Mouse (Mus musculus) MEL (cell line): ENCODE measurements around the gene Slc6a21. TPM values are rescaled to one million over a fixed set of nuclear protein-coding genes. Genes with fewer than 3 reads are reported as not detected.

ENCODE experiments used
- DNase-seq: peaks from one replicate; pipeline ENCODE4 v3.0.0; 2011; ENCODE audit warnings: low read depth, low spot score
- H3K27ac ChIP-seq: 2 replicates; pipeline ENCODE4 v1.5.1; 2012; ENCODE audit warnings: low read depth, mild to moderate bottlenecking, control low read depth, low read length, moderate library complexity; ENCODE audit not compliant: control insufficient read depth
- H3K27me3 ChIP-seq, 2 experiments: fragments of 150-350 bp in 1 of 2; sonication (generic) in 1 of 2; 2 replicates each; pipeline ENCODE4 v1.6.1; 2012; ENCODE audit warnings: low read length in 2 of 2, mild to moderate bottlenecking in 2 of 2, improper control_type of control experiment in 1 of 2, moderate library complexity in 1 of 2; ENCODE audit not compliant: insufficient read depth in 2 of 2, control insufficient read depth in 1 of 2
- H3K36me3 ChIP-seq, 2 experiments: 2 replicates each; pipeline ENCODE4 v1.6.1; 2012 to 2014; ENCODE audit warnings: low read length in 2 of 2, improper control_type of control experiment in 1 of 2, inconsistent platforms in 1 of 2, mild to moderate bottlenecking in 1 of 2; ENCODE audit not compliant: insufficient read depth in 2 of 2, control insufficient read depth in 1 of 2
- H3K4me1 ChIP-seq, 2 experiments: fragments of 150-350 bp in 1 of 2; sonication (generic) in 1 of 2; 2 replicates each; pipeline ENCODE4 v1.6.1; 2012; ENCODE audit warnings: low read length in 2 of 2, improper control_type of control experiment in 1 of 2, mild to moderate bottlenecking in 1 of 2; ENCODE audit not compliant: insufficient read depth in 2 of 2, control insufficient read depth in 1 of 2
- H3K4me3 ChIP-seq, 2 experiments: fragments of 150-350 bp in 1 of 2; sonication (generic) in 1 of 2; 2 replicates each; pipeline ENCODE4 v1.5.1; 2012; ENCODE audit warnings: low read depth in 2 of 2, low read length in 2 of 2, mild to moderate bottlenecking in 2 of 2, moderate library complexity in 2 of 2, control low read depth in 1 of 2, improper control_type of control experiment in 1 of 2; ENCODE audit not compliant: control insufficient read depth in 1 of 2, insufficient read depth in 1 of 2
- H3K79me2 ChIP-seq: 2 replicates; pipeline ENCODE4 v1.6.1; 2012; ENCODE audit warnings: mild to moderate bottlenecking, low read length, moderate library complexity; ENCODE audit not compliant: control insufficient read depth, poor library complexity, insufficient read depth
- H3K9ac ChIP-seq: 2 replicates; pipeline ENCODE4 v1.6.1; 2012; ENCODE audit warnings: low read depth, mild to moderate bottlenecking, control low read depth, low read length, moderate library complexity; ENCODE audit not compliant: control insufficient read depth, poor library complexity, severe bottlenecking
- H3K9me3 ChIP-seq: fragments of 150-350 bp; sonication (generic); replicated peaks from 2 replicates; pipeline ENCODE4 v1.6.1; 2012; ENCODE audit warnings: mild to moderate bottlenecking, low read length, improper control_type of control experiment, moderate library complexity; ENCODE audit not compliant: insufficient read depth
- BHLHE40 ChIP-seq: IDR thresholded peaks from 2 replicates; pipeline ENCODE4 v1.6.1; 2012; ENCODE audit warnings: low read depth, mild to moderate bottlenecking, inconsistent platforms, low read length, improper control_type of control experiment, borderline replicate concordance
- CHD1 ChIP-seq: IDR thresholded peaks from 2 replicates; pipeline ENCODE4 v1.6.1; 2012; ENCODE audit warnings: low read depth, mild to moderate bottlenecking, inconsistent platforms, low read length, improper control_type of control experiment
- CHD2 ChIP-seq: IDR thresholded peaks from 2 replicates; pipeline ENCODE4 v1.6.1; 2011; ENCODE audit warnings: low read length, improper control_type of control experiment
- CTCF ChIP-seq, 3 experiments: IDR thresholded peaks in 2 of 3; conservative IDR thresholded peaks in 1 of 3; 2 replicates each; pipeline ENCODE4 v1.5.1; 2011 to 2012; ENCODE audit warnings: low read length in 3 of 3, low read depth in 2 of 3, mild to moderate bottlenecking in 2 of 3, improper control_type of control experiment in 1 of 3, inconsistent platforms in 1 of 3, mixed read lengths in 1 of 3, moderate library complexity in 1 of 3; ENCODE audit not compliant: control insufficient read depth in 1 of 3, insufficient read depth in 1 of 3, poor library complexity in 1 of 3, severe bottlenecking in 1 of 3
- E2F4 ChIP-seq: IDR thresholded peaks from 2 replicates; pipeline ENCODE4 v1.6.1; 2011; ENCODE audit warnings: low read depth, low read length, improper control_type of control experiment, borderline replicate concordance
- ELF1 ChIP-seq: IDR thresholded peaks from 2 replicates; pipeline ENCODE4 v1.6.1; 2014; ENCODE audit warnings: low read depth, mild to moderate bottlenecking, inconsistent platforms, low read length, improper control_type of control experiment, moderate library complexity
- EP300 ChIP-seq, 2 experiments: IDR thresholded peaks; 2 replicates each; pipeline ENCODE4 v1.6.1; 2011; ENCODE audit warnings: improper control_type of control experiment in 2 of 2, low read length in 2 of 2, low read depth in 1 of 2, mild to moderate bottlenecking in 1 of 2
- ETS1 ChIP-seq: IDR thresholded peaks from 2 replicates; pipeline ENCODE4 v1.6.1; 2012; ENCODE audit warnings: low read depth, mild to moderate bottlenecking, inconsistent platforms, low read length, improper control_type of control experiment, moderate library complexity
- GABPA ChIP-seq: IDR thresholded peaks from 2 replicates; pipeline ENCODE4 v1.6.1; 2012; ENCODE audit warnings: low read depth, mild to moderate bottlenecking, inconsistent platforms, low read length, improper control_type of control experiment, moderate library complexity
- GATA1 ChIP-seq: IDR thresholded peaks from 2 replicates; pipeline ENCODE4 v1.6.1; 2011; ENCODE audit warnings: low read depth, low read length, improper control_type of control experiment
- HCFC1 ChIP-seq: IDR thresholded peaks from 2 replicates; pipeline ENCODE4 v1.6.1; 2012; ENCODE audit warnings: low read depth, mild to moderate bottlenecking, inconsistent platforms, low read length, improper control_type of control experiment, moderate library complexity
- JUND ChIP-seq: IDR thresholded peaks from 2 replicates; pipeline ENCODE4 v1.6.1; 2011; ENCODE audit warnings: low read depth, mild to moderate bottlenecking, improper control_type of control experiment, low read length
- KAT2A ChIP-seq: conservative IDR thresholded peaks from 2 replicates; pipeline ENCODE4 v1.6.1; 2012; ENCODE audit warnings: low read depth, low read length, improper control_type of control experiment, inconsistent platforms
- MAFK ChIP-seq: IDR thresholded peaks from 2 replicates; pipeline ENCODE4 v1.6.1; 2011; ENCODE audit warnings: low read depth, mild to moderate bottlenecking, low read length, improper control_type of control experiment, borderline replicate concordance
- MAZ ChIP-seq: IDR thresholded peaks from 2 replicates; pipeline ENCODE4 v1.6.1; 2012; ENCODE audit warnings: low read depth, mild to moderate bottlenecking, inconsistent platforms, low read length, improper control_type of control experiment
- MXI1 ChIP-seq: IDR thresholded peaks from 2 replicates; pipeline ENCODE4 v1.6.1; 2011; ENCODE audit warnings: mild to moderate bottlenecking, low read depth, low read length, improper control_type of control experiment
- MYC ChIP-seq: IDR thresholded peaks from 2 replicates; pipeline ENCODE4 v1.6.1; 2011; ENCODE audit warnings: low read depth, mild to moderate bottlenecking, low read length, improper control_type of control experiment, moderate library complexity
- POLR2AphosphoS2 ChIP-seq: IDR thresholded peaks from 2 replicates; pipeline ENCODE4 v1.6.1; 2011; ENCODE audit warnings: low read length, improper control_type of control experiment
- POLR2AphosphoS5 ChIP-seq: IDR thresholded peaks from 2 replicates; pipeline ENCODE4 v1.6.1; 2012; ENCODE audit warnings: low read depth, borderline replicate concordance, mild to moderate bottlenecking, inconsistent platforms, low read length, moderate library complexity, mixed read lengths
- RAD21 ChIP-seq: IDR thresholded peaks from 2 replicates; pipeline ENCODE4 v1.6.1; 2011; ENCODE audit warnings: mild to moderate bottlenecking, low read depth, low read length, improper control_type of control experiment
- RCOR1 ChIP-seq: IDR thresholded peaks from 2 replicates; pipeline ENCODE4 v1.6.1; 2012; ENCODE audit warnings: low read depth, mild to moderate bottlenecking, inconsistent platforms, low read length, improper control_type of control experiment
- SIN3A ChIP-seq: IDR thresholded peaks from 2 replicates; pipeline ENCODE4 v1.6.1; 2012; ENCODE audit warnings: low read length, improper control_type of control experiment, inconsistent platforms
- TAL1 ChIP-seq: IDR thresholded peaks from 2 replicates; pipeline ENCODE4 v1.6.1; 2012; ENCODE audit warnings: mild to moderate bottlenecking, inconsistent platforms, low read length, moderate library complexity, mixed read lengths
- TBP ChIP-seq: IDR thresholded peaks from 2 replicates; pipeline ENCODE4 v1.8.0; 2011; ENCODE audit warnings: low read depth, low read length, improper control_type of control experiment
- UBTF ChIP-seq: IDR thresholded peaks from 2 replicates; pipeline ENCODE4 v1.6.1; 2012; ENCODE audit warnings: low read depth, mild to moderate bottlenecking, inconsistent platforms, low read length, improper control_type of control experiment, moderate library complexity, borderline replicate concordance; ENCODE audit not compliant: insufficient read depth
- USF1 ChIP-seq: IDR thresholded peaks from 2 replicates; pipeline ENCODE4 v1.6.1; 2014; ENCODE audit warnings: low read depth, mild to moderate bottlenecking, inconsistent platforms, low read length, improper control_type of control experiment, moderate library complexity
- USF2 ChIP-seq, 2 experiments: IDR thresholded peaks; 2 replicates each; pipeline ENCODE4 v1.6.1; 2011 to 2012; ENCODE audit warnings: improper control_type of control experiment in 2 of 2, low read length in 2 of 2, borderline replicate concordance in 1 of 2, inconsistent platforms in 1 of 2, low read depth in 1 of 2, mild to moderate bottlenecking in 1 of 2; ENCODE audit not compliant: insufficient read depth in 1 of 2
- ZC3H11A ChIP-seq: IDR thresholded peaks from 2 replicates; pipeline ENCODE4 v1.6.1; 2012; ENCODE audit warnings: low read depth, mild to moderate bottlenecking, inconsistent platforms, low read length, improper control_type of control experiment
- ZMIZ1 ChIP-seq: IDR thresholded peaks from 2 replicates; pipeline ENCODE4 v1.6.1; 2012; ENCODE audit warnings: low read depth, mild to moderate bottlenecking, inconsistent platforms, low read length, improper control_type of control experiment, moderate library complexity
- ZNF384 ChIP-seq: IDR thresholded peaks from 2 replicates; pipeline ENCODE4 v1.6.1; 2012; ENCODE audit warnings: low read depth, mild to moderate bottlenecking, inconsistent platforms, low read length, improper control_type of control experiment
- polyA plus RNA-seq, 2 experiments: library from polyadenylated mRNA; stranded (reverse) in 1 of 2; unstranded in 1 of 2; fragments of >175 nt in 1 of 2; fragments of >200 nt in 1 of 2; gene quantifications; 2 replicates each; pipeline versions ENCODE4 v1.2.1 to v1.2.4; 2012; ENCODE audit warnings: low replicate concordance in 2 of 2, low read depth in 1 of 2; ENCODE audit not compliant: insufficient read length in 2 of 2, insufficient read depth in 1 of 2, missing spikeins in 1 of 2
- total RNA-seq: library from RNA; depleted of rRNA; stranded (reverse); fragments of 300-350 nt; gene quantifications from 2 replicates; pipeline ENCODE4 v1.2.3, GENCODE M21; 2012

The Slc6a21 gene
- total and polyA plus RNA-seq, 3 experiments, result not detected

GRCm38 (mm10) chr7:45238723-45239496 lies 38.4 kb upstream of the Slc6a21 start, which contains the start of gene Cd37 (continued):
- no peak for TF ChIP-seq RCOR1
- no peak for TF ChIP-seq EP300 (IDR thresholded peaks at IDR 0.05; ENCODE audit: low read depth in 1 of 2, low read length in 2 of 2)
- TF ChIP-seq TBP, result peak; percentile 86
- TF ChIP-seq SIN3A, result peak; percentile 67; the same call in 1 of the 2 replicates
- no peak for TF ChIP-seq JUND
- TF ChIP-seq USF1, result 0 out of 2 replicates have a peak, but pooled peaks have one; percentile 49
- TF ChIP-seq UBTF, result no peak
- TF ChIP-seq ZMIZ1, result no peak
- no peak for TF ChIP-seq POLR2AphosphoS5
- TF ChIP-seq GATA1, result no peak
- TF ChIP-seq MXI1, result peak; percentile 79; the same call in 1 of the 2 replicates
- no peak for TF ChIP-seq GABPA
- TF ChIP-seq POLR2AphosphoS2, result peak; percentile 16; the same call in 1 of the 2 replicates
- no peak for TF ChIP-seq KAT2A
- TF ChIP-seq MYC, result peak; percentile 64
- TF ChIP-seq ELF1, result peak; percentile 53; the same call in 1 of the 2 replicates
- TF ChIP-seq CHD1, result no peak
- no peak for TF ChIP-seq CHD2
- peak; percentile 73; the same call in 1 of the 2 replicates for TF ChIP-seq MAZ
- no peak for TF ChIP-seq E2F4
- TF ChIP-seq, all 39 proteins: peak for 13

DNA sequence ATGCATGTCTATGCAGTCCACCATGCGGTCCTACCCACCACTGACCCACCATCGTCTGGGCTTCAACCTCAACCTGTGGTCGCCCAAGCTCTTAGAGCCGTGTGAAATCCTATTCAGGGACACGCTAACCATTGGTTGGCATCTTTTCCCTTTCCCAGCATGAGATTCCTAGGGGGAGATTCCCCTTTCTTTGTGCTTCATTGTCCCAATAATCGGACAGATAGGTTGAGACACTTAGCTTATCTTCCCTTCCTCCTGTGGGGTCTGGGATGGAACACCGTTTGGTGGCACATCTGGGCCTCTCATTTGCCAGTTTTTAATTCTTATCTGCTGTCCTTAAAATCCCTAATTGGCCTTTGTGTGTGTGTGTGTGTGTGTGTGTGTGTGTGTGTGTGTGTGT lies 37.2 kb upstream of the Slc6a21 start:
- no peak for DNase-seq
- H3K4me3 ChIP-seq, result no peak overlapping the region
- no peak overlapping the region for H3K27ac ChIP-seq
- no peak overlapping the region for H3K9ac ChIP-seq
- H3K79me2 ChIP-seq, result peaks cover 4% of the 10 kb centered on the region
- no peaks in the 10 kb centered on the region for H3K9me3 ChIP-seq
- TF ChIP-seq TAL1, result no peak
- no peak for TF ChIP-seq HCFC1
- TF ChIP-seq JUND, result no peak
- no peak for TF ChIP-seq ETS1
- TF ChIP-seq MAFK, result no peak
- TF ChIP-seq ZNF384, result no peak
- no peak for TF ChIP-seq ZC3H11A
- no peak for TF ChIP-seq BHLHE40
- TF ChIP-seq MXI1, result no peak
- no peak for TF ChIP-seq MYC
- TF ChIP-seq USF2 (IDR thresholded peaks at IDR 0.05; ENCODE audit: borderline replicate concordance in 1 of 2, insufficient read depth in 1 of 2, low read depth in 1 of 2, low read length in 2 of 2), result no peak
- no peak for TF ChIP-seq CHD1
- TF ChIP-seq UBTF, result no peak
- no peak for TF ChIP-seq CTCF (IDR thresholded peaks at IDR 0.05 in 2 of 3, conservative IDR thresholded peaks at IDR 0.05 in 1 of 3; ENCODE audit: control insufficient read depth in 1 of 3, insufficient read depth in 1 of 3, low read depth in 2 of 3, low read length in 3 of 3, poor library complexity in 1 of 3, severe bottlenecking in 1 of 3)
- TF ChIP-seq RAD21, result no peak
- no peak for TF ChIP-seq CHD2
- no peak for TF ChIP-seq GABPA
- TF ChIP-seq, all 39 proteins: peak for 0
- H3K4me1 ChIP-seq, result peaks cover 6 to 22% of the 10 kb centered on the region in 2 experiments
- H3K36me3 ChIP-seq, result peaks cover 0 to 9% of the 10 kb centered on the region in 2 experiments; a peak in 2 of 4 replicates
- peaks cover 0 to 5% of the 10 kb centered on the region in 2 experiments; a peak in 2 of 4 replicates for H3K27me3 ChIP-seq
